Mouse (Mus musculus): ENCODE measurements at regions not wholly inside any gene's neighbourhood (a gene's known extent, or its start where the extent isn't known, plus 50 kb on each side); places are given as distances from the start of the nearest gene placed in this dataset.

DNA sequence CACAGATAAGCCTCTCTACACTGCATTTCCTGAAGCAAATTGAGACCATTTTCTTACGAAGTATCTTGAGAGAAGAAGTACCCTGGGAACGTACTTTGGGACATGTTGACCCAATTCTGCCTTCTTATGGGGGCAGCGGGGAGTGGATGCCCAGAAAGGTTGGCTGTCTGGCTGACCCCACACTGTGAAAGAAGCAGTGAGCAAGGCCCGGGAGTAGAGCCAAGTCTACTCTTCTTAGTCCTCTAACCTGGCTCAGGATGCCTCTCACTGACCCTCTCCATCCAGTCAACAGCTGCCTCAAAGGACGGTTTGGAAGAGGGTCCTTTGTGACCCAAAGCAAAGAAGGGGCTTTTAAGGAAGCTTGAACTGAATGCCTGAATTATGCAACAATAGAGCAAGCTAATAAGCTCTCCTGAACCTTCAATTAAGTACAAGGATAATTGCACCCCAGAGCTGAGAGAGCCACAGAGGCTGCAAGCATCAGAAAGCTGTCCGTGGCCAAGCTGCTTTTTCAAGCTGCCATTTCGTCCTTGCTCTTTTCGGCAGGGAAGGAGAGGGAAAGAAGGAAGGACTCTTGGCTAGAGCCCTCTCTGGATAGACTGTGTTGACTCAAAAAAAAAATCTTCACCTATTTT is 70.3 kb downstream of the Pctp start:
- Histone ChIP-seq H3K79me2 (ENCODE audit: control insufficient read depth, insufficient read depth, low read length, poor library complexity) (no peaks in the 10 kb centered on the region), H3K9me3 (replicated peaks; ENCODE audit: insufficient read depth, low read length) (no peaks in the 10 kb centered on the region), H3K27ac (ENCODE audit: control insufficient read depth, low read depth, low read length) (no peak overlapping the region), H3K4me1 (ENCODE audit: control insufficient read depth in 1 of 2, insufficient read depth in 2 of 2, low read length in 2 of 2) (peaks cover 6 to 18% of the 10 kb centered on the region in 2 experiments), H3K9ac (ENCODE audit: control insufficient read depth, low read depth, low read length, poor library complexity, severe bottlenecking) (no peak overlapping the region), H3K4me3 (ENCODE audit: control insufficient read depth in 1 of 2, insufficient read depth in 1 of 2, low read depth in 2 of 2, low read length in 2 of 2) (no peak overlapping the region), H3K36me3 (ENCODE audit: control insufficient read depth in 1 of 2, insufficient read depth in 2 of 2, low read length in 2 of 2) (peaks cover 0 to 16% of the 10 kb centered on the region in 2 experiments; a peak in 2 of 4 replicates), H3K27me3 (ENCODE audit: control insufficient read depth in 1 of 2, insufficient read depth in 2 of 2, low read length in 2 of 2) (no peaks in the 10 kb centered on the region)
- TF ChIP-seq POLR2AphosphoS2 (IDR thresholded peaks at IDR 0.05; ENCODE audit: low read length) (no peak), TCF12 (IDR thresholded peaks at IDR 0.05; ENCODE audit: low read depth, low read length) (no peak), RAD21 (IDR thresholded peaks at IDR 0.05; ENCODE audit: low read depth, low read length) (no peak), POLR2AphosphoS5 (IDR thresholded peaks at IDR 0.05; ENCODE audit: borderline replicate concordance, low read depth, low read length) (no peak), SIN3A (IDR thresholded peaks at IDR 0.05; ENCODE audit: low read length) (no peak), USF2 (IDR thresholded peaks at IDR 0.05; ENCODE audit: borderline replicate concordance in 1 of 2, insufficient read depth in 1 of 2, low read depth in 1 of 2, low read length in 2 of 2) (no peak), KAT2A (conservative IDR thresholded peaks at IDR 0.05; ENCODE audit: low read depth, low read length) (no peak), HCFC1 (IDR thresholded peaks at IDR 0.05; ENCODE audit: low read depth, low read length) (no peak), ELF1 (IDR thresholded peaks at IDR 0.05; ENCODE audit: low read depth, low read length) (no peak), MAZ (IDR thresholded peaks at IDR 0.05; ENCODE audit: low read depth, low read length) (no peak), MAFK (IDR thresholded peaks at IDR 0.05; ENCODE audit: borderline replicate concordance, low read depth, low read length) (no peak), ZMIZ1 (IDR thresholded peaks at IDR 0.05; ENCODE audit: low read depth, low read length) (no peak), MAX (IDR thresholded peaks at IDR 0.05; ENCODE audit: low read length) (no peak), E2F4 (IDR thresholded peaks at IDR 0.05; ENCODE audit: borderline replicate concordance, low read depth, low read length) (no peak), GABPA (IDR thresholded peaks at IDR 0.05; ENCODE audit: low read depth, low read length) (no peak), MYC (IDR thresholded peaks at IDR 0.05; ENCODE audit: low read depth, low read length) (no peak), ZKSCAN1 (IDR thresholded peaks at IDR 0.05; ENCODE audit: low read depth, low read length) (no peak), NELFE (IDR thresholded peaks at IDR 0.05; ENCODE audit: low read depth, low read length) (no peak), CTCF (IDR thresholded peaks at IDR 0.05 in 2 of 3, conservative IDR thresholded peaks at IDR 0.05 in 1 of 3; ENCODE audit: control insufficient read depth in 1 of 3, insufficient read depth in 1 of 3, low read depth in 2 of 3, low read length in 3 of 3, poor library complexity in 1 of 3, severe bottlenecking in 1 of 3) (no peak), JUND (IDR thresholded peaks at IDR 0.05; ENCODE audit: low read depth, low read length) (no peak)
- no peak for DNase-seq (ENCODE audit: low read depth, low spot score)

All from MEL (cell line).